Mouse (Mus musculus) adrenal gland, adult (tissue): ENCODE results near the gene Gm8068.
"Not testable (repeated sequence)": the region's sequence is repeated elsewhere in the genome, so short reads cannot be mapped to it uniquely, and the experiment has no call there.

Experiments used
- DNase-seq, 2 experiments: peaks; one replicate each; pipeline ENCODE4 v3.0.0; 2022 to 2023; ENCODE audit warnings: low spot score in 1 of 2; ENCODE audit not compliant: inconsistent age in 2 of 2

Gene Gm8068

GRCm38 (mm10) chr14:41701785-41702184 is at the start of gene Gm8068:
Gene Gm8068, minus strand, starts transcription at chr14:41701885.
- DNase-seq: not testable (repeated sequence)

DNA sequence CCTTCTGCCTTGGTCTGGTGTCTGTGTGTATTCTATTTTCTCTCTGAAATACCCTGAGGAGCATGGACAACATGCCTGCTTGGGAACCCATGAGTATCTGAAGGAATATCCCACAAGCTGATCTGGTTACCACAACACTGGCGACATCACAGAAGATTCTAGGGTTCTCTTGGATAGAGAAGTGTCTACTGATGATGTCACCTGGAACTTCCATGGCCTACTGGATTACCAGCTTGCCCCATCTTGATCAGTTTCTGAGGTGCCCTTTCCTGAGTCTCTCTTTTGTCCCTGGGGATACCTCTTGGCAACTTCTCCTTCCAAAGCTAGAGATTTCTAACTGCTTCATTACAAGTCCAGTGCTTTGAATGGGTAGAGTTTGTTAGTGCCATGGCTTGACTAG is 48.8 kb upstream of the Gm8068 start, which contains the start of gene Gm7929:
Gm7929 (minus strand) TSS at position 101 of the 400 bp plus-strand sequence.
- not testable (repeated sequence) for DNase-seq

DNA sequence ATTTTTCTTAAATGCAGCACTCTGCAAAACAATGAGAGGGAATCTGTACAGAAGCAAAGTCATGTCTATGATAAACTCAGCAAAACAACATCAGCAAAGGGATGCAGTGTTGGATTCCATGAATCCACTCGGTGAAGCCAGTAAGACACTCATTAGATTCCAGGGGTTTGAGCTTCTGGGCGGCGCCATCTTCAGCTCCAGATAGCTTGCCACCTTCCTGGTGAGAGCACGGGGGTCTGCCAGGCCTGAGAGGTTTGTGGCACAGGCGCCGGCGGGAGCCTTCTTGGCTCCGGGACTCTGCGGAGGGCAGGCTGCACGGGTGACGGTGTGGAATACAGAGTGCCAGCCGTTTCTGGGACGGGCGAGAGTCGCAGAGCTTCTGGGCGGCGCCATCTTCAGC is 21.8 kb upstream of the Gm8068 start:
- not testable (repeated sequence) for DNase-seq

GRCm38 (mm10) chr14:41717180-41717579 is 15.5 kb upstream of the Gm8068 start:
- not testable (repeated sequence) for DNase-seq

GRCm38 (mm10) chr14:41648176-41648575 is 53.5 kb downstream of the Gm8068 start:
- not testable (repeated sequence) for DNase-seq
